Mouse (Mus musculus): Measurements from ENCODE around the gene Atrn. TPM values are rescaled to one million over a fixed set of nuclear protein-coding genes. Genes with fewer than 3 reads are reported as not detected.

Gene Atrn
- polyA plus RNA-seq, 1 experiment from 2014 or later: 9.4 TPM

GRCm38 (mm10) chr2:130971030-130971429 is 64.7 kb downstream of the Atrn start:
- WGBS: 90% methylated on average over 4 of the region's 4 CpGs
- Histone ChIP-seq H3K27ac (replicated peaks; ENCODE audit: low read depth, low read length) (no peak overlapping the region), H3K4me3 (ENCODE audit: low read depth, low read length) (no peak overlapping the region), H3K9ac (ENCODE audit: low read depth, low read length) (no peak overlapping the region), H3K27me3 (replicated peaks; ENCODE audit: control insufficient read depth, insufficient read depth, low read length) (no peaks in the 10 kb centered on the region), H3K4me2 (ENCODE audit: low read depth, low read length) (no peak overlapping the region), H3K4me1 (ENCODE audit: control insufficient read depth, insufficient read depth, low read length) (no peaks in the 10 kb centered on the region), H3K9me3 (ENCODE audit: control insufficient read depth, low read length) (no peaks in the 10 kb centered on the region), H3K36me3 (ENCODE audit: control insufficient read depth, insufficient read depth, low read length) (peaks cover 28% of the 10 kb centered on the region)
- no peak for DNase-seq (ENCODE audit: low spot score)
- no peak for ATAC-seq (ENCODE audit: low read depth)

DNA sequence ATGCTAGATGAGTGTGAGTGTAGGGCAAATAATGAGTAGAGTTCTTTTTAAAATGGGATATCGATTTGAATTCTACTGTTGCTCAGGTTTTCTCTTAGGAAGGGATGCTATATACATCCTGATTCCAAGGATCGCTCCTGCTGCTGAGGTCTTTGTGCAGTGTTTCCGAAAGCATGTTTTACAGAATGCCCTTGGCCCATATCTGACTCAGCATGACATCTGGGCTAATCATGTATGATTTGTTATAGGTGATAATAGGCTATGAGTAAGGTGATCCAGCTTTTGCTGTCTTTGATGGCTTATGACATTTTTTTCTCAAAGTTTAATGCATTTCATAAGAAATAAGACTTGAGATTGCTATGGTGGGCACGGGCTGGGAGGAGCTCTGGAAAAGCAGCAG is 66.1 kb downstream of the Atrn start:
- H3K4me3 ChIP-seq (ENCODE audit: low read depth, low read length): no peak overlapping the region
- no peaks in the 10 kb centered on the region for H3K27me3 ChIP-seq (replicated peaks; ENCODE audit: control insufficient read depth, insufficient read depth, low read length)
- no peaks in the 10 kb centered on the region for H3K4me1 ChIP-seq (ENCODE audit: control insufficient read depth, insufficient read depth, low read length)
- H3K9me3 ChIP-seq (ENCODE audit: control insufficient read depth, low read length): no peaks in the 10 kb centered on the region
- no peak overlapping the region for H3K4me2 ChIP-seq (ENCODE audit: low read depth, low read length)
- peaks cover 28% of the 10 kb centered on the region for H3K36me3 ChIP-seq (ENCODE audit: control insufficient read depth, insufficient read depth, low read length)
- DNase-seq (ENCODE audit: low spot score) (no peak), ATAC-seq (ENCODE audit: low read depth) (no peak)
- H3K9ac ChIP-seq (ENCODE audit: low read depth, low read length): no peak overlapping the region
- WGBS: 93% methylated on average over 4 of the region's 4 CpGs
- no peak overlapping the region for H3K27ac ChIP-seq (replicated peaks; ENCODE audit: low read depth, low read length)

DNA sequence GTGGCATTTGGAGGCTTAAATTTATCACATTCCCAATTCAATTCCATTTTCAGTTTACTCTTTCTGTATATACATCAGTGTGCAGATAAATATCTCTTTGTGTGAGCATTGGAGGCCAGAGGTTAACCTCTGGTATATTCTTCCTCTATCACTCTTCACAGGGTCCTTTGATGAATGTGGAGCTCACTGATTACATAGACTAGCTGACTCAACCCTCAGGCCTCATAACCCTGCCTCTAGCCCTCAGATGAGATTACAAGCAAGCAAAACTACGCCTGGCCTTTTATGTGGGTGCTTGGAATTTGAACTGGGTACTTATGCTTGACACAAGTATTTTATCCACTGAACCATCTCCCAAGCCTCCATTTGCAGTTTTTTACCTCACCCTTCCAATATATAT is 68.6 kb downstream of the Atrn start:
- 77% methylated on average over 1 of the region's 1 CpGs for WGBS
- Histone ChIP-seq H3K9me3 (ENCODE audit: control insufficient read depth, low read length) (no peaks in the 10 kb centered on the region), H3K27me3 (replicated peaks; ENCODE audit: control insufficient read depth, insufficient read depth, low read length) (no peaks in the 10 kb centered on the region), H3K4me1 (ENCODE audit: control insufficient read depth, insufficient read depth, low read length) (no peaks in the 10 kb centered on the region), H3K9ac (ENCODE audit: low read depth, low read length) (no peak overlapping the region), H3K4me2 (ENCODE audit: low read depth, low read length) (no peak overlapping the region), H3K4me3 (ENCODE audit: low read depth, low read length) (no peak overlapping the region), H3K36me3 (ENCODE audit: control insufficient read depth, insufficient read depth, low read length) (peaks cover 31% of the 10 kb centered on the region), H3K27ac (replicated peaks; ENCODE audit: low read depth, low read length) (no peak overlapping the region)
- ATAC-seq (ENCODE audit: low read depth) (no peak), DNase-seq (ENCODE audit: low spot score) (no peak)

DNA sequence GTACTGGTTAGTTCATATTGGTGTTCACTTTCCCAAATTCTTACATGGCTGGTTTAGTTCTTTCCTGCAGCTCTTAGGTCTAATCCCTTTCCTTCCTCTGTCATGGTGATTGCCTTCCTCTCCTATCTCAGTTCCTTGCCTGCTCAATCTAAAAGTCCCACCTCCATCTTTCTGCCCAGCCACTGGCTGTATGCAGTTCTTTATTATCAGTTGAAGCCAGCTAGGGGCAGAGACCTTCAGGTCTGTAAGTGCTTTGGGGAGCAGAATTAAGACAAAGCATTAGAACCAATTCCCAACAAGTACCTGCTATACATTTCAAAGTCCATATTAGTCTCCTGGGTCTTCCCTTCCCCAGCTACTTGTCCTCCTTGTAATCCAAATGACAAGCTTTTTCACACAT is 71.3 kb downstream of the Atrn start:
- H3K4me2 ChIP-seq (ENCODE audit: low read depth, low read length): no peak overlapping the region
- H3K4me1 ChIP-seq (ENCODE audit: control insufficient read depth, insufficient read depth, low read length): no peaks in the 10 kb centered on the region
- no peak overlapping the region for H3K9ac ChIP-seq (ENCODE audit: low read depth, low read length)
- H3K9me3 ChIP-seq (ENCODE audit: control insufficient read depth, low read length): no peaks in the 10 kb centered on the region
- DNase-seq (ENCODE audit: low spot score): no peak
- H3K36me3 ChIP-seq (ENCODE audit: control insufficient read depth, insufficient read depth, low read length): peaks cover 37% of the 10 kb centered on the region
- H3K4me3 ChIP-seq (ENCODE audit: low read depth, low read length): no peak overlapping the region
- ATAC-seq (ENCODE audit: low read depth): no peak
- H3K27ac ChIP-seq (replicated peaks; ENCODE audit: low read depth, low read length): no peak overlapping the region
- no peaks in the 10 kb centered on the region for H3K27me3 ChIP-seq (replicated peaks; ENCODE audit: control insufficient read depth, insufficient read depth, low read length)

- WGBS: 76% methylated on average over 10 of the region's 10 CpGs
- H3K4me3 ChIP-seq (ENCODE audit: low read depth, low read length): no peak overlapping the region
- ATAC-seq (ENCODE audit: low read depth): no peak
- H3K4me2 ChIP-seq (ENCODE audit: low read depth, low read length): no peak overlapping the region
- peaks cover 44% of the 10 kb centered on the region for H3K36me3 ChIP-seq (ENCODE audit: control insufficient read depth, insufficient read depth, low read length)
- no peak overlapping the region for H3K9ac ChIP-seq (ENCODE audit: low read depth, low read length)
- H3K9me3 ChIP-seq (ENCODE audit: control insufficient read depth, low read length): no peaks in the 10 kb centered on the region
- no peak overlapping the region for H3K27ac ChIP-seq (replicated peaks; ENCODE audit: low read depth, low read length)
- H3K27me3 ChIP-seq (replicated peaks; ENCODE audit: control insufficient read depth, insufficient read depth, low read length): no peaks in the 10 kb centered on the region
- no peaks in the 10 kb centered on the region for H3K4me1 ChIP-seq (ENCODE audit: control insufficient read depth, insufficient read depth, low read length)
- DNase-seq (ENCODE audit: low spot score): no peak
Measured at GRCm38 (mm10) chr2:130978058-130978847, 72.0 kb downstream of the Atrn start.

DNA sequence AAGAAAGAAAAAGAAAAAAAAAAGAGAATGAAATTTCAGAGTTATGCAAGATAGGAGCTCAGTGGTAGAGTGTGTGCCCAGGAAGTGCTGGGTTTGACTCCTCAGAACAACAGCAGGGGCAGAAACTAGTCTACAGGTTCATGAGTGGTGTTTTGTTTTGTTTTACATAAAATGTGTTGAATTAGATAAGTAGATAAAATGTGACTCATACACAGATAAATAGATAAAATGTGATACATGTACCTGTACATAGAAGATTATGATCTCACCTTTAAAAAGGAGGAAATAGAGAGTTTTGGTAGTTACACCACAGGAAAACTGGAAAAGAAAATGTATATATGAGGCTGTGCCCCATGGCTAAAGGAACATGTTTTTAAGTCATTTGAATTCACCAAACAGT is 72.8 kb downstream of the Atrn start:
- H3K36me3 ChIP-seq (ENCODE audit: control insufficient read depth, insufficient read depth, low read length): peaks cover 48% of the 10 kb centered on the region
- H3K27me3 ChIP-seq (replicated peaks; ENCODE audit: control insufficient read depth, insufficient read depth, low read length): no peaks in the 10 kb centered on the region
- no peaks in the 10 kb centered on the region for H3K9me3 ChIP-seq (ENCODE audit: control insufficient read depth, low read length)
- DNase-seq (ENCODE audit: low spot score) (no peak), ATAC-seq (ENCODE audit: low read depth) (no peak)
- no peak overlapping the region for H3K4me2 ChIP-seq (ENCODE audit: low read depth, low read length)
- H3K9ac ChIP-seq (ENCODE audit: low read depth, low read length): no peak overlapping the region
- H3K4me3 ChIP-seq (ENCODE audit: low read depth, low read length): no peak overlapping the region
- no peak overlapping the region for H3K27ac ChIP-seq (replicated peaks; ENCODE audit: low read depth, low read length)
- no peaks in the 10 kb centered on the region for H3K4me1 ChIP-seq (ENCODE audit: control insufficient read depth, insufficient read depth, low read length)

DNA sequence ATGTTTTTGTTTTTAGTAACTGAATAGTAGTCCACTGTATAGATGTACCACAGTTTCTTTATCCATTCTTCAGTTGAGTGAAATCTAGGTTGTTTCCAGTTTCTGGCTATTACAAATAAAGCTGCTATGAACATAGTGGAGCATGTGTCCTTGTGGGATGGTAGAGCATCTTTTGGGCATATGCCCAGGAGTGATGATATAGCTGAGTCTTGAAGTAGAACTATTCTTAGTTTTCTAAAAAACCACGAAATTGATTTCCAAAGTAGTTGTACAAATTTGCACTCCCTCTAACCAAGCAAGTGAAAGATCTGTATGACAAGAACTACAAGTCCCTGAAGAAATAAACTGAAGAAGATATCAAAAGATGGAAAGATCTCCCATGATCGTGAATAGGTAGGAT is 86.5 kb downstream of the Atrn start:
- Histone ChIP-seq H3K27ac (replicated peaks; ENCODE audit: low read depth, low read length) (no peak overlapping the region), H3K9ac (ENCODE audit: low read depth, low read length) (no peak overlapping the region), H3K4me2 (ENCODE audit: low read depth, low read length) (no peak overlapping the region), H3K4me1 (ENCODE audit: control insufficient read depth, insufficient read depth, low read length) (no peaks in the 10 kb centered on the region), H3K4me3 (ENCODE audit: low read depth, low read length) (no peak overlapping the region), H3K36me3 (ENCODE audit: control insufficient read depth, insufficient read depth, low read length) (peaks cover 35% of the 10 kb centered on the region), H3K9me3 (ENCODE audit: control insufficient read depth, low read length) (no peaks in the 10 kb centered on the region), H3K27me3 (replicated peaks; ENCODE audit: control insufficient read depth, insufficient read depth, low read length) (no peaks in the 10 kb centered on the region)
- DNase-seq (ENCODE audit: low spot score) (no peak), ATAC-seq (ENCODE audit: low read depth) (no peak)
- 97% methylated on average over 2 of the region's 2 CpGs for WGBS

DNA sequence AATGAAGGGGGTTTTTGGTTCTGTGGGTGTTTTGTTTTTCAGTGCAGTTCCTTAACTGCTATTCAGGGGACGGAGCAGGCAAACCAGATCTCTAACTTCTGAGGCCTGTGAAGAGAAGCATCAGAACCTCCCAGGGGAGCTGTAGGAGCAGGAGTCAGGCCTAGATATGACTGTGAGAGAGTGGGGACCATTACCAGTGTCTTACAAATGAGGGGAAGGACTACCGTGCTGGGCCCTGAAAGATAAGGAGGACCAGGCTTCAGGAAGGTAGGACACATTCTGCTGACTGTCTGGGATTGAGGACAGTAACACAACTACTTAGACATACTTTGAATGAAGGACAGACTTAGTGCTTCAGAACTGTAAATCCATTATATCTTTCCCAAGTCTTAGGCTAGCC is 102.8 kb downstream of the Atrn start:
- peaks cover 37% of the 10 kb centered on the region; the same call in 1 of the 2 replicates for H3K36me3 ChIP-seq (ENCODE audit: control insufficient read depth, insufficient read depth, low read length)
- DNase-seq (ENCODE audit: low spot score) (no peak), ATAC-seq (ENCODE audit: low read depth) (no peak)
- H3K9me3 ChIP-seq (ENCODE audit: control insufficient read depth, low read length): no peaks in the 10 kb centered on the region
- H3K4me2 ChIP-seq (ENCODE audit: low read depth, low read length): no peak overlapping the region
- H3K27me3 ChIP-seq (replicated peaks; ENCODE audit: control insufficient read depth, insufficient read depth, low read length): no peaks in the 10 kb centered on the region
- H3K4me1 ChIP-seq (ENCODE audit: control insufficient read depth, insufficient read depth, low read length): no peaks in the 10 kb centered on the region
- H3K4me3 ChIP-seq (ENCODE audit: low read depth, low read length): no peak overlapping the region
- H3K9ac ChIP-seq (ENCODE audit: low read depth, low read length): no peak overlapping the region
- WGBS: 91% methylated on average over 2 of the region's 2 CpGs
- no peak overlapping the region for H3K27ac ChIP-seq (replicated peaks; ENCODE audit: low read depth, low read length)

GRCm38 (mm10) chr2:131010566-131010965 is 104.3 kb downstream of the Atrn start:
- DNase-seq (ENCODE audit: low spot score): no peak
- no peak for ATAC-seq (ENCODE audit: low read depth)
- H3K27ac ChIP-seq (replicated peaks; ENCODE audit: low read depth, low read length): no peak overlapping the region
- H3K36me3 ChIP-seq (ENCODE audit: control insufficient read depth, insufficient read depth, low read length): peaks cover 37% of the 10 kb centered on the region
- WGBS: 96% methylated on average over 1 of the region's 1 CpGs
- H3K4me2 ChIP-seq (ENCODE audit: low read depth, low read length): no peak overlapping the region
- no peak overlapping the region for H3K4me3 ChIP-seq (ENCODE audit: low read depth, low read length)
- H3K4me1 ChIP-seq (ENCODE audit: control insufficient read depth, insufficient read depth, low read length): no peaks in the 10 kb centered on the region
- no peaks in the 10 kb centered on the region for H3K27me3 ChIP-seq (replicated peaks; ENCODE audit: control insufficient read depth, insufficient read depth, low read length)
- H3K9ac ChIP-seq (ENCODE audit: low read depth, low read length): no peak overlapping the region
- H3K9me3 ChIP-seq (ENCODE audit: control insufficient read depth, low read length): no peaks in the 10 kb centered on the region

All from embryonic facial prominence, embryonic 14.5 days (tissue).